Mouse (Mus musculus): ENCODE data around the gene Igsf21. TPM values are rescaled to one million over a fixed set of nuclear protein-coding genes. Genes with fewer than 3 reads are reported as not detected.

Igsf21 gene
- polyA plus RNA-seq, 1 experiment from 2014 or later, result 2.9 TPM

- H3K4me3 ChIP-seq, result no peak overlapping the region
- no peak overlapping the region for H3K27ac ChIP-seq
- no peaks in the 10 kb centered on the region for H3K36me3 ChIP-seq
- H3K4me1 ChIP-seq, result peaks cover 38% of the 10 kb centered on the region
- peaks cover 63% of the 10 kb centered on the region for H3K27me3 ChIP-seq
- no peak overlapping the region for H3K4me2 ChIP-seq (replicated peaks)
- ATAC-seq (ENCODE audit: insufficient number of reproducible peaks, insufficient read depth, low FRiP score, low TSS enrichment), result no peak
- WGBS, result 14% methylated on average over 6 of the region's 6 CpGs
- H3K9ac ChIP-seq, result no peak overlapping the region
- H3K9me3 ChIP-seq, result no peaks in the 10 kb centered on the region
Measured at GRCm38 (mm10) chr4:140104795-140105194, 141.8 kb downstream of the Igsf21 start.

GRCm38 (mm10) chr4:140103341-140104027 is 143.1 kb downstream of the Igsf21 start:
- 1% methylated on average over 27 of the region's 28 CpGs for WGBS
- H3K4me1 ChIP-seq, result peaks cover 27% of the 10 kb centered on the region

GRCm38 (mm10) chr4:140102581-140103200 is 143.9 kb downstream of the Igsf21 start:
- no peak for ATAC-seq (ENCODE audit: insufficient number of reproducible peaks, insufficient read depth, low FRiP score, low TSS enrichment)
- no peak overlapping the region for H3K4me3 ChIP-seq
- H3K4me1 ChIP-seq, result peaks cover 27% of the 10 kb centered on the region
- peaks cover 44% of the 10 kb centered on the region for H3K27me3 ChIP-seq
- H3K9ac ChIP-seq, result no peak overlapping the region
- H3K27ac ChIP-seq, result no peak overlapping the region
- 9% methylated on average over 11 of the region's 11 CpGs for WGBS
- no peaks in the 10 kb centered on the region for H3K36me3 ChIP-seq
- no peaks in the 10 kb centered on the region for H3K9me3 ChIP-seq
- H3K4me2 ChIP-seq (replicated peaks), result peak overlapping the region; percentile 31; the same call in 1 of the 2 replicates

More at GRCm38 (mm10) chr4:140103341-140104027, 143.1 kb downstream of the Igsf21 start:
- no peaks in the 10 kb centered on the region for H3K9me3 ChIP-seq
- no peaks in the 10 kb centered on the region for H3K36me3 ChIP-seq
- peaks cover 50% of the 10 kb centered on the region for H3K27me3 ChIP-seq
- H3K27ac ChIP-seq, result no peak overlapping the region
- peak overlapping the region; percentile 14; the same call in 1 of the 2 replicates for H3K4me3 ChIP-seq
- peak overlapping the region; percentile 31 for H3K4me2 ChIP-seq (replicated peaks)
- no peak overlapping the region for H3K9ac ChIP-seq
- no peak for ATAC-seq (ENCODE audit: insufficient number of reproducible peaks, insufficient read depth, low FRiP score, low TSS enrichment)

GRCm38 (mm10) chr4:140101106-140101505 is 145.5 kb downstream of the Igsf21 start:
- Histone ChIP-seq H3K9me3 (no peaks in the 10 kb centered on the region), H3K4me3 (no peak overlapping the region), H3K27ac (no peak overlapping the region), H3K36me3 (no peaks in the 10 kb centered on the region), H3K4me1 (peaks cover 27% of the 10 kb centered on the region), H3K4me2 (replicated peaks) (no peak overlapping the region), H3K9ac (no peak overlapping the region), H3K27me3 (peaks cover 32% of the 10 kb centered on the region)
- 74% methylated on average over 5 of the region's 5 CpGs for WGBS
- ATAC-seq (ENCODE audit: insufficient number of reproducible peaks, insufficient read depth, low FRiP score, low TSS enrichment), result no peak

GRCm38 (mm10) chr4:140100141-140100540 is 146.4 kb downstream of the Igsf21 start:
- no peaks in the 10 kb centered on the region for H3K9me3 ChIP-seq
- no peak overlapping the region for H3K9ac ChIP-seq
- no peak overlapping the region for H3K4me2 ChIP-seq (replicated peaks)
- no peak overlapping the region for H3K27ac ChIP-seq
- H3K4me1 ChIP-seq, result peaks cover 27% of the 10 kb centered on the region
- peaks cover 27% of the 10 kb centered on the region for H3K27me3 ChIP-seq
- no peak overlapping the region for H3K4me3 ChIP-seq
- no peaks in the 10 kb centered on the region for H3K36me3 ChIP-seq
- ATAC-seq (ENCODE audit: insufficient number of reproducible peaks, insufficient read depth, low FRiP score, low TSS enrichment), result no peak
- WGBS, result 62% methylated on average over 1 of the region's 1 CpGs

GRCm38 (mm10) chr4:140096283-140096682 is 150.3 kb downstream of the Igsf21 start:
- 58% methylated on average over 2 of the region's 2 CpGs for WGBS
- peaks cover 3% of the 10 kb centered on the region; the same call in 1 of the 2 replicates for H3K27me3 ChIP-seq
- ATAC-seq (ENCODE audit: insufficient number of reproducible peaks, insufficient read depth, low FRiP score, low TSS enrichment), result no peak

GRCm38 (mm10) chr4:140094835-140095234 is 151.7 kb downstream of the Igsf21 start:
- Histone ChIP-seq H3K27me3 (peaks cover 3% of the 10 kb centered on the region; the same call in 1 of the 2 replicates), H3K9me3 (no peaks in the 10 kb centered on the region), H3K9ac (no peak overlapping the region), H3K4me2 (replicated peaks) (no peak overlapping the region), H3K4me1 (no peaks in the 10 kb centered on the region), H3K27ac (no peak overlapping the region), H3K36me3 (no peaks in the 10 kb centered on the region), H3K4me3 (no peak overlapping the region)
- 58% methylated on average over 2 of the region's 2 CpGs for WGBS
- ATAC-seq (ENCODE audit: insufficient number of reproducible peaks, insufficient read depth, low FRiP score, low TSS enrichment), result no peak

More at GRCm38 (mm10) chr4:140096283-140096682, 150.3 kb downstream of the Igsf21 start:
- H3K4me3 ChIP-seq, result no peak overlapping the region
- H3K4me1 ChIP-seq, result no peaks in the 10 kb centered on the region
- H3K4me2 ChIP-seq (replicated peaks), result no peak overlapping the region
- H3K9ac ChIP-seq, result no peak overlapping the region
- H3K9me3 ChIP-seq, result no peaks in the 10 kb centered on the region
- no peaks in the 10 kb centered on the region for H3K36me3 ChIP-seq
- H3K27ac ChIP-seq, result no peak overlapping the region

GRCm38 (mm10) chr4:140092367-140092766 is 154.2 kb downstream of the Igsf21 start:
- no peak overlapping the region for H3K4me2 ChIP-seq (replicated peaks)
- H3K4me3 ChIP-seq, result no peak overlapping the region
- H3K27me3 ChIP-seq, result peaks cover 3% of the 10 kb centered on the region; the same call in 1 of the 2 replicates
- H3K27ac ChIP-seq, result no peak overlapping the region
- 68% methylated on average over 11 of the region's 11 CpGs for whole genome bisulfite sequencing
- no peak overlapping the region for H3K9ac ChIP-seq
- no peaks in the 10 kb centered on the region for H3K9me3 ChIP-seq
- ATAC-seq (ENCODE audit: insufficient number of reproducible peaks, insufficient read depth, low FRiP score, low TSS enrichment), result no peak
- H3K4me1 ChIP-seq, result no peaks in the 10 kb centered on the region
- no peaks in the 10 kb centered on the region for H3K36me3 ChIP-seq

- Histone ChIP-seq H3K9me3 (no peaks in the 10 kb centered on the region), H3K27ac (no peak overlapping the region), H3K27me3 (peaks cover 3% of the 10 kb centered on the region; the same call in 1 of the 2 replicates), H3K4me1 (no peaks in the 10 kb centered on the region), H3K36me3 (no peaks in the 10 kb centered on the region), H3K4me3 (no peak overlapping the region), H3K4me2 (replicated peaks) (no peak overlapping the region), H3K9ac (no peak overlapping the region)
- WGBS, result 44% methylated on average over 3 of the region's 3 CpGs
- no peak for ATAC-seq (ENCODE audit: insufficient number of reproducible peaks, insufficient read depth, low FRiP score, low TSS enrichment)
Measured at GRCm38 (mm10) chr4:140091693-140092092, 154.9 kb downstream of the Igsf21 start.

GRCm38 (mm10) chr4:140089676-140090075 is 156.9 kb downstream of the Igsf21 start:
- H3K9me3 ChIP-seq, result no peaks in the 10 kb centered on the region
- no peak overlapping the region for H3K4me2 ChIP-seq (replicated peaks)
- no peak overlapping the region for H3K27ac ChIP-seq
- H3K9ac ChIP-seq, result no peak overlapping the region
- no peak overlapping the region for H3K4me3 ChIP-seq
- ATAC-seq (ENCODE audit: insufficient number of reproducible peaks, insufficient read depth, low FRiP score, low TSS enrichment), result no peak
- H3K4me1 ChIP-seq, result no peaks in the 10 kb centered on the region
- H3K36me3 ChIP-seq, result no peaks in the 10 kb centered on the region
- peaks cover 3% of the 10 kb centered on the region; the same call in 1 of the 2 replicates for H3K27me3 ChIP-seq
- 88% methylated on average over 4 of the region's 4 CpGs for WGBS

- Histone ChIP-seq H3K4me1 (no peaks in the 10 kb centered on the region; the same call in 1 of the 2 replicates), H3K4me2 (replicated peaks) (no peak overlapping the region), H3K9ac (no peak overlapping the region), H3K27me3 (peaks cover 3% of the 10 kb centered on the region; the same call in 1 of the 2 replicates), H3K9me3 (no peaks in the 10 kb centered on the region), H3K36me3 (no peaks in the 10 kb centered on the region), H3K4me3 (no peak overlapping the region), H3K27ac (no peak overlapping the region)
- 81% methylated on average over 12 of the region's 12 CpGs for WGBS
- ATAC-seq (ENCODE audit: insufficient number of reproducible peaks, insufficient read depth, low FRiP score, low TSS enrichment), result no peak
Measured at GRCm38 (mm10) chr4:140088711-140089440, 157.7 kb downstream of the Igsf21 start.
